Mouse (Mus musculus): ENCODE results near the gene Sergef.

The Sergef gene

GRCm38 (mm10) chr7:46492134-46492678 lies 147.4 kb downstream of the Sergef start:
- DNase-seq: no peak

GRCm38 (mm10) chr7:46487354-46487753 lies 152.3 kb downstream of the Sergef start:
- DNase-seq: no peak

- no peak for DNase-seq
Measured at GRCm38 (mm10) chr7:46486761-46487160, 152.8 kb downstream of the Sergef start.

GRCm38 (mm10) chr7:46484223-46484622 lies 155.4 kb downstream of the Sergef start:
- no peak for DNase-seq

- DNase-seq: no peak
Measured at GRCm38 (mm10) chr7:46483050-46483449, 156.6 kb downstream of the Sergef start.

GRCm38 (mm10) chr7:46482099-46482531 lies 157.5 kb downstream of the Sergef start:
- no peak for DNase-seq

- no peak for DNase-seq
Measured at GRCm38 (mm10) chr7:46479793-46480192, 159.8 kb downstream of the Sergef start.

- DNase-seq: peak in 1 of 2 experiments; percentile 4
Measured at GRCm38 (mm10) chr7:46477456-46477855, 162.2 kb downstream of the Sergef start.

- DNase-seq: no peak
Measured at GRCm38 (mm10) chr7:46475464-46475863, 164.1 kb downstream of the Sergef start.

- no peak for DNase-seq
Measured at GRCm38 (mm10) chr7:46473141-46473540, 166.5 kb downstream of the Sergef start.

GRCm38 (mm10) chr7:46471054-46471737 lies 168.4 kb downstream of the Sergef start:
- no peak for DNase-seq

GRCm38 (mm10) chr7:46469542-46469941 lies 170.1 kb downstream of the Sergef start:
- DNase-seq: no peak

- DNase-seq: no peak
Measured at GRCm38 (mm10) chr7:46466422-46466981, 173.1 kb downstream of the Sergef start.

- DNase-seq: peak in 1 of 2 experiments; percentile 1
Measured at GRCm38 (mm10) chr7:46463136-46463535, 176.5 kb downstream of the Sergef start.

- DNase-seq: no peak
Measured at GRCm38 (mm10) chr7:46462287-46462686, 177.3 kb downstream of the Sergef start.

GRCm38 (mm10) chr7:46459605-46460245 lies 179.9 kb downstream of the Sergef start:
- DNase-seq: no peak

GRCm38 (mm10) chr7:46459200-46459599 lies 180.4 kb downstream of the Sergef start:
- no peak for DNase-seq

GRCm38 (mm10) chr7:46457889-46458288 lies 181.7 kb downstream of the Sergef start:
- no peak for DNase-seq

- DNase-seq: no peak
Measured at GRCm38 (mm10) chr7:46453930-46454679, 185.5 kb downstream of the Sergef start.

- DNase-seq: no peak
Measured at GRCm38 (mm10) chr7:46448922-46449645, 190.5 kb downstream of the Sergef start.

- no peak for DNase-seq
Measured at GRCm38 (mm10) chr7:46447473-46448165, 192.0 kb downstream of the Sergef start.

GRCm38 (mm10) chr7:46445896-46446295 lies 193.7 kb downstream of the Sergef start:
- no peak for DNase-seq

All from B cell, adult 2 months (primary cell).